Mouse (Mus musculus) neural tube, embryonic 12.5 days (tissue): ENCODE data around the gene Cyb5r3. TPM values are rescaled to one million over a fixed set of nuclear protein-coding genes. Genes with fewer than 3 reads are reported as not detected.
A peak's percentile ranks its signal among the peaks of the same experiment; 100 is the strongest.
"Not testable (repeated sequence)": the region's sequence is repeated elsewhere in the genome, so short reads cannot be mapped to it uniquely, and the experiment has no call there.

ENCODE experiments used
- ATAC-seq: fragments of 200-750 bp; cut with Nextera tagmentation; 2 replicates; pipeline ENCODE4 v1.8.0; 2017; ENCODE audit warnings: low read depth, mild to moderate bottlenecking, moderate TSS enrichment, moderate library complexity; ENCODE audit not compliant: low FRiP score
- H3K27ac ChIP-seq: fragments of 300-500 bp; sonication (generic); 2 replicates; pipeline ENCODE4 v1.5.1; 2016
- H3K27me3 ChIP-seq: fragments of 300-500 bp; sonication (generic); replicated peaks from 2 replicates; pipeline ENCODE4 v1.6.1; 2016; ENCODE audit warnings: mild to moderate bottlenecking
- H3K36me3 ChIP-seq: fragments of 300-500 bp; sonication (generic); 2 replicates; pipeline ENCODE4 v1.6.1; 2016; ENCODE audit warnings: mild to moderate bottlenecking
- H3K4me1 ChIP-seq: fragments of 300-500 bp; sonication (generic); 2 replicates; pipeline ENCODE4 v1.6.1; 2016
- H3K4me2 ChIP-seq: fragments of 300-500 bp; sonication (generic); replicated peaks from 2 replicates; pipeline ENCODE4 v1.6.1; 2016; ENCODE audit warnings: mild to moderate bottlenecking
- H3K4me3 ChIP-seq: fragments of 300-500 bp; sonication (generic); 2 replicates; pipeline ENCODE4 v1.5.1; 2016
- H3K9ac ChIP-seq: fragments of 300-500 bp; sonication (generic); 2 replicates; pipeline ENCODE4 v1.6.1; 2016; ENCODE audit warnings: mild to moderate bottlenecking
- H3K9me3 ChIP-seq: fragments of 300-500 bp; sonication (generic); 2 replicates; pipeline ENCODE4 v1.6.1; 2016; ENCODE audit warnings: mild to moderate bottlenecking
- WGBS: fragments of 180-500 bp; shearing (Covaris S2); methylation state at CpG from one replicate; pipeline ENCODE4 v1.1.7; 2016; 5-methylcytosine and 5-hydroxymethylcytosine counted together
- polyA plus RNA-seq: library from polyadenylated mRNA; unstranded; fragments of >200 nt; fragmentation: Nextera tagmentation; extraction: Ambion mirVana; gene quantifications from 2 replicates; pipeline ENCODE4 v1.2.1, GENCODE M21; 2016

Cyb5r3 gene
- polyA plus RNA-seq, 1 experiment from 2014 or later = 157 TPM

GRCm38 (mm10) chr15:83129530-83130231 lies 42.7 kb downstream of the Cyb5r3 start:
- H3K27me3 ChIP-seq = no peaks in the 10 kb centered on the region
- H3K9ac ChIP-seq = no peak overlapping the region
- H3K4me3 ChIP-seq = no peak overlapping the region
- no peak overlapping the region for H3K4me2 ChIP-seq
- H3K36me3 ChIP-seq = peaks cover 93% of the 10 kb centered on the region
- H3K9me3 ChIP-seq = no peaks in the 10 kb centered on the region
- H3K27ac ChIP-seq = no peak overlapping the region
- ATAC-seq = no peak
- WGBS = 88% methylated on average over 7 of the region's 7 CpGs
- 0 out of 2 replicates have a peak, but pooled peaks cover 3% of the 10 kb centered on the region for H3K4me1 ChIP-seq

GRCm38 (mm10) chr15:83127037-83127436 lies 45.4 kb downstream of the Cyb5r3 start:
- peak; percentile 36; the same call in 1 of the 2 replicates for ATAC-seq

GRCm38 (mm10) chr15:83126582-83126981 lies 45.8 kb downstream of the Cyb5r3 start:
- Histone ChIP-seq H3K4me3 (no peak overlapping the region), H3K27ac (no peak overlapping the region), H3K9me3 (no peaks in the 10 kb centered on the region), H3K4me2 (no peak overlapping the region), H3K4me1 (peaks cover 6% of the 10 kb centered on the region), H3K36me3 (peaks cover 62% of the 10 kb centered on the region), H3K27me3 (no peaks in the 10 kb centered on the region), H3K9ac (no peak overlapping the region)
- no peak for ATAC-seq
- WGBS = 91% methylated on average over 9 of the region's 9 CpGs

More at GRCm38 (mm10) chr15:83127037-83127436, 45.4 kb downstream of the Cyb5r3 start:
- not testable (repeated sequence) for H3K27me3 ChIP-seq, H3K27ac ChIP-seq, H3K4me2 ChIP-seq, H3K4me3 ChIP-seq, H3K9ac ChIP-seq, H3K4me1 ChIP-seq, H3K9me3 ChIP-seq
- H3K36me3 ChIP-seq = peaks cover 67% of the 10 kb centered on the region
- WGBS = 44% methylated on average over 3 of the region's 3 CpGs

GRCm38 (mm10) chr15:83124625-83125024 lies 47.8 kb downstream of the Cyb5r3 start:
- H3K9ac ChIP-seq = no peak overlapping the region
- H3K4me2 ChIP-seq = no peak overlapping the region
- no peak for ATAC-seq
- H3K4me1 ChIP-seq = peaks cover 8% of the 10 kb centered on the region
- no peak overlapping the region for H3K4me3 ChIP-seq
- H3K9me3 ChIP-seq = no peaks in the 10 kb centered on the region
- no peak overlapping the region for H3K27ac ChIP-seq
- H3K27me3 ChIP-seq = no peaks in the 10 kb centered on the region
- peaks cover 49% of the 10 kb centered on the region for H3K36me3 ChIP-seq
- WGBS = 68% methylated on average over 5 of the region's 5 CpGs

- Histone ChIP-seq H3K4me2 (peak within 1 kb of the TSS; percentile 86), H3K9me3 (no peaks in the 10 kb centered on the region), H3K27ac (peak within 1 kb of the TSS; percentile 33), H3K36me3 (peaks cover 46% of the 10 kb centered on the region), H3K27me3 (no peaks in the 10 kb centered on the region), H3K4me1 (peaks cover 8% of the 10 kb centered on the region), H3K4me3 (peak within 1 kb of the TSS; percentile 77), H3K9ac (peak within 1 kb of the TSS; percentile 75)
- 11% methylated on average over 32 of the region's 32 CpGs for WGBS
- ATAC-seq = peak; percentile 86
These were observed 49.7 kb downstream of the Cyb5r3 start, which contains the start of gene Rrp7a for GRCm38 (mm10) chr15:83122566-83123145. Gene Rrp7a (minus strand): TSS chr15:83122801.

GRCm38 (mm10) chr15:83121709-83122565 lies 50.5 kb downstream of the Cyb5r3 start:
- H3K27me3 ChIP-seq = no peaks in the 10 kb centered on the region
- H3K4me3 ChIP-seq = peak overlapping the region; percentile 77
- ATAC-seq = peak; percentile 66
- peaks cover 46% of the 10 kb centered on the region for H3K36me3 ChIP-seq
- peak overlapping the region; percentile 86 for H3K4me2 ChIP-seq
- H3K27ac ChIP-seq = peak overlapping the region; percentile 33
- peaks cover 7% of the 10 kb centered on the region for H3K4me1 ChIP-seq
- WGBS = 4% methylated on average over 41 of the region's 43 CpGs
- H3K9me3 ChIP-seq = no peaks in the 10 kb centered on the region
- H3K9ac ChIP-seq = peak overlapping the region; percentile 75

GRCm38 (mm10) chr15:83118360-83118759 lies 54.0 kb downstream of the Cyb5r3 start:
- H3K9me3 ChIP-seq = no peaks in the 10 kb centered on the region
- 74% methylated on average over 7 of the region's 7 CpGs for WGBS
- ATAC-seq = no peak

GRCm38 (mm10) chr15:83115071-83115470 lies 57.3 kb downstream of the Cyb5r3 start:
- no peaks in the 10 kb centered on the region for H3K27me3 ChIP-seq
- H3K27ac ChIP-seq = no peak overlapping the region
- H3K9me3 ChIP-seq = no peaks in the 10 kb centered on the region
- H3K9ac ChIP-seq = no peak overlapping the region
- H3K4me1 ChIP-seq = peaks cover 17% of the 10 kb centered on the region
- no peak for ATAC-seq
- H3K36me3 ChIP-seq = peaks cover 51% of the 10 kb centered on the region
- 42% methylated on average over 6 of the region's 6 CpGs for WGBS
- no peak overlapping the region for H3K4me3 ChIP-seq
- H3K4me2 ChIP-seq = no peak overlapping the region

More at GRCm38 (mm10) chr15:83118360-83118759, 54.0 kb downstream of the Cyb5r3 start:
- no peaks in the 10 kb centered on the region for H3K27me3 ChIP-seq
- H3K4me1 ChIP-seq = peaks cover 14% of the 10 kb centered on the region
- no peak overlapping the region for H3K4me3 ChIP-seq
- peaks cover 53% of the 10 kb centered on the region for H3K36me3 ChIP-seq
- no peak overlapping the region for H3K9ac ChIP-seq
- no peak overlapping the region for H3K4me2 ChIP-seq
- H3K27ac ChIP-seq = no peak overlapping the region

- WGBS = 61% methylated on average over 9 of the region's 9 CpGs
- no peak overlapping the region for H3K27ac ChIP-seq
These were observed 58.3 kb downstream of the Cyb5r3 start for GRCm38 (mm10) chr15:83114106-83114505.

GRCm38 (mm10) chr15:83112898-83113297 lies 59.5 kb downstream of the Cyb5r3 start:
- Histone ChIP-seq H3K4me3 (no peak overlapping the region), H3K4me2 (no peak overlapping the region), H3K27me3 (no peaks in the 10 kb centered on the region), H3K9ac (no peak overlapping the region), H3K27ac (no peak overlapping the region), H3K9me3 (no peaks in the 10 kb centered on the region), H3K4me1 (peaks cover 20% of the 10 kb centered on the region), H3K36me3 (peaks cover 34% of the 10 kb centered on the region)
- 6% methylated on average over 11 of the region's 11 CpGs for WGBS
- peak; percentile 73 for ATAC-seq

More at GRCm38 (mm10) chr15:83114106-83114505, 58.3 kb downstream of the Cyb5r3 start:
- ATAC-seq = no peak
- H3K4me2 ChIP-seq = no peak overlapping the region
- no peaks in the 10 kb centered on the region for H3K9me3 ChIP-seq
- H3K9ac ChIP-seq = no peak overlapping the region
- H3K4me3 ChIP-seq = no peak overlapping the region
- peaks cover 17% of the 10 kb centered on the region for H3K4me1 ChIP-seq
- no peaks in the 10 kb centered on the region for H3K27me3 ChIP-seq
- H3K36me3 ChIP-seq = peaks cover 43% of the 10 kb centered on the region

- no peak for ATAC-seq
- H3K4me1 ChIP-seq = peaks cover 26% of the 10 kb centered on the region
These were observed 60.5 kb downstream of the Cyb5r3 start for GRCm38 (mm10) chr15:83111874-83112273.

GRCm38 (mm10) chr15:83111290-83111689 lies 61.1 kb downstream of the Cyb5r3 start:
- H3K4me3 ChIP-seq = no peak overlapping the region
- H3K36me3 ChIP-seq = peaks cover 18% of the 10 kb centered on the region
- no peak overlapping the region for H3K4me2 ChIP-seq
- ATAC-seq = no peak
- H3K4me1 ChIP-seq = peaks cover 26% of the 10 kb centered on the region
- H3K9ac ChIP-seq = no peak overlapping the region
- WGBS = 67% methylated on average over 6 of the region's 6 CpGs
- no peaks in the 10 kb centered on the region for H3K27me3 ChIP-seq
- H3K27ac ChIP-seq = no peak overlapping the region
- no peaks in the 10 kb centered on the region for H3K9me3 ChIP-seq

More at GRCm38 (mm10) chr15:83111874-83112273, 60.5 kb downstream of the Cyb5r3 start:
- Histone ChIP-seq H3K4me2 (no peak overlapping the region), H3K36me3 (peaks cover 24% of the 10 kb centered on the region), H3K27ac (no peak overlapping the region), H3K9me3 (no peaks in the 10 kb centered on the region), H3K4me3 (no peak overlapping the region), H3K9ac (no peak overlapping the region), H3K27me3 (no peaks in the 10 kb centered on the region)
- WGBS = 88% methylated on average over 7 of the region's 7 CpGs
